Mouse (Mus musculus) liver, adult 2 months (tissue): ENCODE measurements around the gene Slc25a44. TPM values are rescaled to one million over a fixed set of nuclear protein-coding genes. Genes with fewer than 3 reads are reported as not detected.
A peak's percentile ranks its signal among the peaks of the same experiment; 100 is the strongest.

Experiments
- DNase-seq: peaks from one replicate; pipeline ENCODE4 v3.0.0-alpha.2; 2011; ENCODE audit warnings: low read depth, low spot score; ENCODE audit errors: extremely low read depth
- H3K27ac ChIP-seq: fragments of 200-500 bp; replicated peaks from 2 replicates; pipeline ENCODE4 v1.5.1; 2012; ENCODE audit warnings: low read depth, mild to moderate bottlenecking, control low read depth, inconsistent platforms, low read length; ENCODE audit not compliant: insufficient read depth
- H3K27me3 ChIP-seq: fragments of 200-500 bp; 2 replicates; pipeline ENCODE4 v1.6.1; 2012; ENCODE audit warnings: mild to moderate bottlenecking, moderate library complexity, low read length, inconsistent platforms; ENCODE audit not compliant: control insufficient read depth, insufficient read depth
- H3K36me3 ChIP-seq: fragments of 200-500 bp; 2 replicates; pipeline ENCODE4 v1.6.1; 2012; ENCODE audit warnings: low read length, inconsistent platforms; ENCODE audit not compliant: control insufficient read depth, insufficient read depth
- H3K4me1 ChIP-seq: fragments of 200-500 bp; 2 replicates; pipeline ENCODE4 v1.6.1; 2011; ENCODE audit warnings: low read length; ENCODE audit not compliant: control insufficient read depth, insufficient read depth
- H3K4me3 ChIP-seq: fragments of 200-500 bp; 2 replicates; pipeline ENCODE4 v1.5.1; 2011; ENCODE audit warnings: low read depth, mild to moderate bottlenecking, control low read depth, low read length, moderate library complexity; ENCODE audit not compliant: insufficient read depth
- H3K79me2 ChIP-seq: fragments of 200-500 bp; 2 replicates; pipeline ENCODE4 v1.6.1; 2012; ENCODE audit warnings: inconsistent platforms, mild to moderate bottlenecking, low read length, moderate library complexity; ENCODE audit not compliant: control insufficient read depth, insufficient read depth
- H3K9ac ChIP-seq: fragments of 200-500 bp; 2 replicates; pipeline ENCODE4 v1.6.1; 2012; ENCODE audit warnings: low read depth, mild to moderate bottlenecking, control low read depth, inconsistent platforms, low read length
- CTCF ChIP-seq: fragments of 200-500 bp; IDR thresholded peaks from 2 replicates; pipeline ENCODE4 v1.5.1; 2011; ENCODE audit warnings: low read depth, low read length, control low read depth
- POLR2A ChIP-seq: fragments of 200-500 bp; IDR thresholded peaks from 2 replicates; pipeline ENCODE4 v1.6.1; 2011; ENCODE audit warnings: low read length, control low read depth; ENCODE audit not compliant: insufficient read depth; ENCODE audit errors: extremely low read depth
- WGBS: fragments of 180-500 bp; shearing (Covaris S2); methylation state at CpG from one replicate; pipeline ENCODE4 v1.1.7; 2018; 5-methylcytosine and 5-hydroxymethylcytosine counted together
- polyA plus RNA-seq: library from polyadenylated mRNA; depleted of rRNA; stranded (reverse); fragments of >200 nt; gene quantifications from 2 replicates; pipeline ENCODE4 v1.2.3, GENCODE M21; 2012
- total RNA-seq: library from RNA; depleted of rRNA; stranded (reverse); fragments of >200 nt; gene quantifications from 2 replicates; pipeline ENCODE4 v1.2.3, GENCODE M21; 2014

Gene Slc25a44
- total and polyA plus RNA-seq, 2 experiments = 28.1 to 57.0 TPM

- Histone ChIP-seq H3K79me2 (no peaks in the 10 kb centered on the region; the same call in 1 of the 2 replicates), H3K4me1 (peaks cover 13% of the 10 kb centered on the region), H3K9ac (no peak overlapping the region), H3K27me3 (no peaks in the 10 kb centered on the region), H3K4me3 (no peak overlapping the region), H3K27ac (0 out of 2 replicates have a peak overlapping the region, but pooled peaks have one; percentile 0), H3K36me3 (peaks cover 34% of the 10 kb centered on the region)
- TF ChIP-seq POLR2A (no peak), CTCF (no peak)
- no peak for DNase-seq
- WGBS = 87% methylated on average over 12 of the region's 12 CpGs
Observed at GRCm38 (mm10) chr3:88442488-88442887, 17.5 kb upstream of the Slc25a44 start.

GRCm38 (mm10) chr3:88440500-88441381 lies 15.8 kb upstream of the Slc25a44 start:
- Histone ChIP-seq H3K27ac (peak overlapping the region; percentile 50), H3K79me2 (no peaks in the 10 kb centered on the region), H3K9ac (peak overlapping the region; percentile 47), H3K36me3 (peaks cover 27% of the 10 kb centered on the region), H3K4me3 (peak overlapping the region; percentile 16), H3K4me1 (peaks cover 11% of the 10 kb centered on the region), H3K27me3 (no peaks in the 10 kb centered on the region)
- TF ChIP-seq CTCF (peak; percentile 34), POLR2A (0 out of 2 replicates have a peak, but pooled peaks have one; percentile 14)
- DNase-seq = peak; percentile 77
- WGBS = 30% methylated on average over 27 of the region's 27 CpGs

- H3K36me3 ChIP-seq = peaks cover 26% of the 10 kb centered on the region
- H3K27me3 ChIP-seq = no peaks in the 10 kb centered on the region
- H3K79me2 ChIP-seq = no peaks in the 10 kb centered on the region
- peaks cover 11% of the 10 kb centered on the region for H3K4me1 ChIP-seq
- DNase-seq = no peak
- 91% methylated on average over 4 of the region's 4 CpGs for WGBS
- no peak overlapping the region for H3K27ac ChIP-seq
- no peak overlapping the region for H3K9ac ChIP-seq
- no peak for TF ChIP-seq POLR2A
- no peak for TF ChIP-seq CTCF
- H3K4me3 ChIP-seq = no peak overlapping the region
Observed at GRCm38 (mm10) chr3:88439582-88439981, 14.6 kb upstream of the Slc25a44 start.

DNA sequence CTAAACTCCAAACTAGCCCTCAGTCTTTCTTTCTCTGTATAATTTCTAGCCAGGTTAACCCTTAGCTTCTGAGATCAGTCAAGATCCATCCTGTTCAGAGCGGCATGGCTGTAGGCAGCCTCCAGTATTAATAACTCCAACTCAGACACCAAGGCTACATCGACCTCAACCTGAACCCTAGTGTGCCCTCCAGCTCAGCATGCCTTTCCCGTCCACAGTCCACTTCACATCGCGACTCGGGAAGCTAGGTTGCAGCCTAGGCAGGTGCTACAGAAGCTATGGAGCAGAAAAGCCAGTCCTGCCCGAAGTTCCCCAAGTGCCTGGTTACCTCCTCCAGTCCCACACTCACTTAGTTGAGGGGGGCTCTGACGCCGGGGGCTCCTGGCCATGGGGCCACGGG lies 12.5 kb upstream of the Slc25a44 start:
- no peak overlapping the region for H3K27ac ChIP-seq
- peaks cover 24% of the 10 kb centered on the region for H3K36me3 ChIP-seq
- no peaks in the 10 kb centered on the region for H3K27me3 ChIP-seq
- WGBS = 82% methylated on average over 10 of the region's 10 CpGs
- peaks cover 8% of the 10 kb centered on the region for H3K4me1 ChIP-seq
- H3K9ac ChIP-seq = no peak overlapping the region
- TF ChIP-seq CTCF = no peak
- H3K4me3 ChIP-seq = no peak overlapping the region
- DNase-seq = no peak
- H3K79me2 ChIP-seq = no peaks in the 10 kb centered on the region

- H3K36me3 ChIP-seq = peaks cover 24% of the 10 kb centered on the region
- TF ChIP-seq CTCF (peak; percentile 18; the same call in 1 of the 2 replicates), POLR2A (no peak)
- 70% methylated on average over 29 of the region's 29 CpGs for WGBS
- H3K4me3 ChIP-seq = peak overlapping the region; percentile 35; the same call in 1 of the 2 replicates
- peaks cover 8% of the 10 kb centered on the region for H3K4me1 ChIP-seq
- no peak overlapping the region for H3K9ac ChIP-seq
- DNase-seq = no peak
- H3K27me3 ChIP-seq = no peaks in the 10 kb centered on the region
- H3K79me2 ChIP-seq = no peaks in the 10 kb centered on the region
- no peak overlapping the region for H3K27ac ChIP-seq
Observed at GRCm38 (mm10) chr3:88436395-88437201, 11.7 kb upstream of the Slc25a44 start.
